Mouse (Mus musculus) lung, postnatal 0 days (tissue): Measurements from ENCODE around the gene Gadd45gip1.

ENCODE experiments used
- CTCF ChIP-seq: IDR thresholded peaks from 2 replicates; pipeline ENCODE4 v1.5.1; 2016; ENCODE audit warnings: antibody characterized with exemption, mild to moderate bottlenecking
- EP300 ChIP-seq: IDR thresholded peaks from 2 replicates; pipeline ENCODE4 v1.6.1; 2016; ENCODE audit warnings: antibody characterized with exemption, mild to moderate bottlenecking, control low read depth

GRCm38 (mm10) chr8:84825636-84826035 lies 5.7 kb upstream of the Gadd45gip1 start:
- TF ChIP-seq CTCF (no peak), EP300 (no peak)
